Mouse (Mus musculus) naive thymus-derived CD4-positive, alpha-beta T cell, adult 2 months (primary cell): ENCODE data around the gene Grm5.

Source experiments
- DNase-seq: peaks from one replicate; pipeline ENCODE4 v3.0.0-alpha.2; 2011; ENCODE audit warnings: low read depth

Gene Grm5

GRCm38 (mm10) chr7:88159542-88160241 is 575.7 kb downstream of the Grm5 start:
- DNase-seq = no peak

DNA sequence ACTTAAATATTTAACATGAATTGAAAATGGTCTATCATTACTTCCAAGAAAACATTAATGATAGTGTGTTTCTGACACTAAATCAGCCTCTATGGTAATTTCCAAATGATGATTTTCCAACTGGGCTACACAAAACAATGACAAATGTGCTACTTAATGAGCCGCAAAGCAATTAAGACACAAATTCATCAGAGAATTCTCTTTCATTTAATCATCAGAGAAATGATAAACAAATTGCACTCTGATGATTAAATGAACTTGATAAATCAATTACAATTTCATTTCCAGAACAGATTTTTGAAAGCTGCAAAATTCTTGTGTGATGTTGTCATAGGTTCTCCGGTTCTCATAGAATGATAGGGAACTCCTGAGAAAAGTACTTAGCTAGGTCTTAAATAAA is 577.6 kb downstream of the Grm5 start:
- DNase-seq = no peak
